Mouse (Mus musculus) hindbrain, embryonic 11.5 days (tissue): ENCODE measurements around the gene Gatm. TPM values are rescaled to one million over a fixed set of nuclear protein-coding genes. Genes with fewer than 3 reads are reported as not detected.
A peak's percentile ranks its signal among the peaks of the same experiment; 100 is the strongest.

Experiments
- ATAC-seq: fragments of 200-750 bp; cut with Nextera tagmentation; 2 replicates; pipeline ENCODE4 v1.8.0; 2017; ENCODE audit warnings: mild to moderate bottlenecking, moderate TSS enrichment, moderate library complexity; ENCODE audit not compliant: low FRiP score
- DNase-seq: peaks from one replicate; pipeline ENCODE4 v3.0.0-alpha.2; 2015; ENCODE audit warnings: low spot score
- H3K27ac ChIP-seq: fragments of 300-500 bp; sonication (generic); 2 replicates; pipeline ENCODE4 v1.5.1; 2014; ENCODE audit warnings: mild to moderate bottlenecking, low read depth, low read length
- H3K27me3 ChIP-seq: fragments of 300-500 bp; sonication (generic); 2 replicates; pipeline ENCODE4 v1.6.1; 2014; ENCODE audit warnings: mild to moderate bottlenecking, low read length, moderate library complexity, mixed read lengths; ENCODE audit not compliant: control insufficient read depth, insufficient read depth
- H3K36me3 ChIP-seq: fragments of 300-500 bp; sonication (generic); 2 replicates; pipeline ENCODE4 v1.6.1; 2014; ENCODE audit warnings: mild to moderate bottlenecking, low read length, moderate library complexity, mixed read lengths; ENCODE audit not compliant: control insufficient read depth, insufficient read depth
- H3K4me1 ChIP-seq: fragments of 300-500 bp; sonication (generic); replicated peaks from 2 replicates; pipeline ENCODE4 v1.6.1; 2014; ENCODE audit warnings: low read length, mixed read lengths; ENCODE audit not compliant: control insufficient read depth, insufficient read depth
- H3K4me2 ChIP-seq: fragments of 300-500 bp; sonication (generic); replicated peaks from 2 replicates; pipeline ENCODE4 v1.6.1; 2014; ENCODE audit warnings: mild to moderate bottlenecking, low read depth, low read length
- H3K4me3 ChIP-seq: fragments of 300-500 bp; sonication (generic); 2 replicates; pipeline ENCODE4 v1.5.1; 2014; ENCODE audit warnings: low read depth, low read length
- H3K9ac ChIP-seq: fragments of 300-500 bp; sonication (generic); 2 replicates; pipeline ENCODE4 v1.6.1; 2014; ENCODE audit warnings: low read depth, low read length
- H3K9me3 ChIP-seq: fragments of 300-500 bp; sonication (generic); 2 replicates; pipeline ENCODE4 v1.6.1; 2016; ENCODE audit warnings: low read length; ENCODE audit not compliant: control insufficient read depth
- WGBS: fragments of 180-500 bp; shearing (Covaris S2); extraction: QIAGEN DNeasy Blood & Tissue Kit; methylation state at CpG from one replicate; pipeline ENCODE4 v1.1.7; 2014; 5-methylcytosine and 5-hydroxymethylcytosine counted together
- polyA plus RNA-seq: library from polyadenylated mRNA; unstranded; fragments of >200 nt; fragmentation: Nextera tagmentation; extraction: Ambion mirVana; gene quantifications from 2 replicates; pipeline ENCODE4 v1.2.1, GENCODE M21; 2014

Gatm gene
- polyA plus RNA-seq, 1 experiment from 2014 or later: 17.7 TPM

- Histone ChIP-seq H3K9ac (peak overlapping the region; percentile 27; the same call in 1 of the 2 replicates), H3K4me3 (peak overlapping the region; percentile 35), H3K36me3 (peaks cover 2% of the 10 kb centered on the region; the same call in 1 of the 2 replicates), H3K27me3 (no peaks in the 10 kb centered on the region; the same call in 1 of the 2 replicates), H3K4me2 (peak overlapping the region; percentile 74), H3K27ac (no peak overlapping the region), H3K9me3 (no peaks in the 10 kb centered on the region), H3K4me1 (no peaks in the 10 kb centered on the region)
- ATAC-seq (peak; percentile 81), DNase-seq (peak; percentile 88)
- 2% methylated on average over 36 of the region's 36 CpGs for WGBS
Observed at GRCm38 (mm10) chr2:122637526-122637997, 26.5 kb upstream of the Gatm start.

GRCm38 (mm10) chr2:122636686-122637085 is 25.6 kb upstream of the Gatm start, which contains the start of gene AA467197:
Gene AA467197 (plus strand): TSS chr2:122636986.
- Histone ChIP-seq H3K27ac (no peak within 1 kb of the TSS), H3K36me3 (peaks cover 2% of the 10 kb centered on the region; the same call in 1 of the 2 replicates), H3K4me2 (peak within 1 kb of the TSS; percentile 74), H3K9me3 (no peaks in the 10 kb centered on the region), H3K4me1 (no peaks in the 10 kb centered on the region), H3K27me3 (no peaks in the 10 kb centered on the region; the same call in 1 of the 2 replicates), H3K9ac (peak within 1 kb of the TSS; percentile 27; the same call in 1 of the 2 replicates), H3K4me3 (peak within 1 kb of the TSS; percentile 35)
- 78% methylated on average over 3 of the region's 3 CpGs for WGBS
- DNase-seq: no peak
- no peak; the same call in 1 of the 2 replicates for ATAC-seq

- Histone ChIP-seq H3K9me3 (no peaks in the 10 kb centered on the region), H3K4me1 (no peaks in the 10 kb centered on the region), H3K4me3 (peak overlapping the region; percentile 98), H3K4me2 (peak overlapping the region; percentile 96), H3K36me3 (peaks cover 2% of the 10 kb centered on the region; the same call in 1 of the 2 replicates), H3K27ac (peak overlapping the region; percentile 62; the same call in 1 of the 2 replicates), H3K27me3 (no peaks in the 10 kb centered on the region), H3K9ac (peak overlapping the region; percentile 91)
- ATAC-seq (peak; percentile 68; the same call in 1 of the 2 replicates), DNase-seq (peak; percentile 46)
- WGBS: under 1% methylated on average over 48 of the region's 53 CpGs
Observed at GRCm38 (mm10) chr2:122631226-122631801, 20.2 kb upstream of the Gatm start.

GRCm38 (mm10) chr2:122630465-122631225 is 19.5 kb upstream of the Gatm start:
- peak; percentile 87 for ATAC-seq
- under 1% methylated on average over 72 of the region's 75 CpGs for WGBS

GRCm38 (mm10) chr2:122629871-122630270 is 18.8 kb upstream of the Gatm start:
- H3K27ac ChIP-seq: no peak overlapping the region
- peak overlapping the region; percentile 96 for H3K4me2 ChIP-seq
- H3K9me3 ChIP-seq: no peaks in the 10 kb centered on the region
- DNase-seq: no peak
- H3K4me1 ChIP-seq: no peaks in the 10 kb centered on the region
- no peaks in the 10 kb centered on the region for H3K27me3 ChIP-seq
- ATAC-seq: no peak
- peaks cover 2% of the 10 kb centered on the region; the same call in 1 of the 2 replicates for H3K36me3 ChIP-seq
- H3K9ac ChIP-seq: no peak overlapping the region; the same call in 1 of the 2 replicates
- peak overlapping the region; percentile 98; the same call in 1 of the 2 replicates for H3K4me3 ChIP-seq
- 68% methylated on average over 6 of the region's 6 CpGs for WGBS

More at GRCm38 (mm10) chr2:122630465-122631225, 19.5 kb upstream of the Gatm start:
- Histone ChIP-seq H3K27me3 (no peaks in the 10 kb centered on the region), H3K4me1 (no peaks in the 10 kb centered on the region), H3K4me2 (peak overlapping the region; percentile 96), H3K9ac (peak overlapping the region; percentile 91), H3K36me3 (peaks cover 2% of the 10 kb centered on the region; the same call in 1 of the 2 replicates), H3K9me3 (no peaks in the 10 kb centered on the region), H3K4me3 (peak overlapping the region; percentile 98), H3K27ac (peak overlapping the region; percentile 62)
- peak; percentile 92 for DNase-seq

GRCm38 (mm10) chr2:122628976-122629375 is 17.9 kb upstream of the Gatm start:
- Histone ChIP-seq H3K4me2 (no peak overlapping the region), H3K27ac (no peak overlapping the region), H3K9me3 (no peaks in the 10 kb centered on the region), H3K27me3 (no peaks in the 10 kb centered on the region), H3K9ac (no peak overlapping the region), H3K36me3 (peaks cover 2% of the 10 kb centered on the region; the same call in 1 of the 2 replicates), H3K4me1 (no peaks in the 10 kb centered on the region), H3K4me3 (no peak overlapping the region)
- WGBS: 5% methylated on average over 7 of the region's 7 CpGs
- DNase-seq (peak; percentile 88), ATAC-seq (no peak)

GRCm38 (mm10) chr2:122625930-122626329 is 14.8 kb upstream of the Gatm start:
- Histone ChIP-seq H3K27me3 (no peaks in the 10 kb centered on the region), H3K4me3 (no peak overlapping the region), H3K4me1 (no peaks in the 10 kb centered on the region), H3K36me3 (no peaks in the 10 kb centered on the region), H3K4me2 (no peak overlapping the region), H3K9ac (no peak overlapping the region), H3K27ac (no peak overlapping the region), H3K9me3 (no peaks in the 10 kb centered on the region)
- 68% methylated on average over 7 of the region's 7 CpGs for WGBS
- DNase-seq (no peak), ATAC-seq (no peak)

- Histone ChIP-seq H3K9ac (no peak overlapping the region), H3K4me2 (no peak overlapping the region), H3K9me3 (no peaks in the 10 kb centered on the region), H3K4me3 (no peak overlapping the region), H3K27ac (no peak overlapping the region), H3K4me1 (no peaks in the 10 kb centered on the region), H3K36me3 (no peaks in the 10 kb centered on the region), H3K27me3 (no peaks in the 10 kb centered on the region)
- WGBS: 85% methylated on average over 9 of the region's 9 CpGs
- no peak for ATAC-seq
- no peak for DNase-seq
Observed at GRCm38 (mm10) chr2:122621337-122622110, 10.4 kb upstream of the Gatm start.
